Comparison of ENCODE assay signal across 8 mouse cellular contexts in genomic region chr8:69919876-69920662, GRCm38 (mm10). TPM values are rescaled to one million over a fixed set of nuclear protein-coding genes. Genes with fewer than 3 reads are reported as not detected.
DNase-seq lines count a peak whose midpoint lies in the region; ATAC-seq lines count a peak whose summit lies in the region.

No protein-coding gene starts in this region.

- peak; percentile 66 to 70 for ATAC-seq in hematopoietic stem cell, adult 5-6 weeks (replicated peaks in 1 of 2; ENCODE audit: insufficient read depth in 1 of 2, low FRiP score in 2 of 2, low TSS enrichment in 1 of 2, low read depth in 1 of 2, poor library complexity in 2 of 2, severe bottlenecking in 2 of 2)
- peak; percentile 19; the same call in 1 of the 2 replicates for ATAC-seq in limb, embryonic 12.5 days (ENCODE audit: insufficient number of reproducible peaks, insufficient read depth, low FRiP score, low TSS enrichment, low read depth)
- ATAC-seq in midbrain, embryonic 11.5 days (ENCODE audit: low FRiP score): peak; percentile 75
- ATAC-seq in stomach, embryonic 15.5 days (ENCODE audit: insufficient read depth, low FRiP score, low read depth): peak; percentile 27; the same call in 1 of the 2 replicates

- H3K9ac ChIP-seq in limb, embryonic 12.5 days (replicated peaks): 0 out of 2 replicates have a peak overlapping the region, but pooled peaks have one; percentile 35
- peak overlapping the region; percentile 35 for H3K9ac ChIP-seq in midbrain, embryonic 11.5 days (ENCODE audit: low read length)
- H3K9ac ChIP-seq in stomach, embryonic 15.5 days: no peak overlapping the region

- peaks cover 36% of the 10 kb centered on the region for H3K4me1 ChIP-seq in erythroblast, embryonic 14.5 days (ENCODE audit: control insufficient read depth)
- peaks cover 18% of the 10 kb centered on the region for H3K4me1 ChIP-seq in limb, embryonic 12.5 days (replicated peaks)
- peaks cover 16% of the 10 kb centered on the region for H3K4me1 ChIP-seq in midbrain, embryonic 11.5 days (ENCODE audit: control insufficient read depth, insufficient read depth, low read length)
- no peaks in the 10 kb centered on the region; the same call in 1 of the 2 replicates for H3K4me1 ChIP-seq in stomach, embryonic 15.5 days

- H3K27ac ChIP-seq in limb, embryonic 12.5 days: peak overlapping the region; percentile 75
- peak overlapping the region; percentile 42 for H3K27ac ChIP-seq in midbrain, embryonic 11.5 days (ENCODE audit: low read depth, low read length)
- no peak overlapping the region for H3K27ac ChIP-seq in stomach, embryonic 15.5 days

- H3K27me3 ChIP-seq in erythroblast, embryonic 14.5 days (ENCODE audit: control insufficient read depth): no peaks in the 10 kb centered on the region
- no peaks in the 10 kb centered on the region for H3K27me3 ChIP-seq in limb, embryonic 12.5 days
- no peaks in the 10 kb centered on the region for H3K27me3 ChIP-seq in midbrain, embryonic 11.5 days (ENCODE audit: control insufficient read depth, insufficient read depth, low read length)
- no peaks in the 10 kb centered on the region for H3K27me3 ChIP-seq in stomach, embryonic 15.5 days (replicated peaks)

- peak overlapping the region; percentile 5 for H3K4me3 ChIP-seq in erythroblast, embryonic 14.5 days (replicated peaks)
- H3K4me3 ChIP-seq in limb, embryonic 12.5 days (replicated peaks): no peak overlapping the region
- H3K4me3 ChIP-seq in midbrain, embryonic 11.5 days (ENCODE audit: low read depth, low read length): no peak overlapping the region
- H3K4me3 ChIP-seq in stomach, embryonic 15.5 days (replicated peaks): no peak overlapping the region

- WGBS in limb, embryonic 12.5 days: 48% methylated on average over 11 of the region's 11 CpGs
- 52% methylated on average over 11 of the region's 11 CpGs for WGBS in midbrain, embryonic 11.5 days
- WGBS in stomach, embryonic 15.5 days: 35% methylated on average over 11 of the region's 11 CpGs

- 0 out of 2 replicates have a peak overlapping the region, but pooled peaks have one; percentile 11 for H3K4me2 ChIP-seq in limb, embryonic 12.5 days
- peak overlapping the region; percentile 14; the same call in 1 of the 2 replicates for H3K4me2 ChIP-seq in midbrain, embryonic 11.5 days
- H3K4me2 ChIP-seq in stomach, embryonic 15.5 days: no peak overlapping the region

- peak; percentile 59 to 79 for DNase-seq in adrenal gland, adult (ENCODE audit: inconsistent age in 2 of 2, low spot score in 1 of 2)
- DNase-seq in adrenal gland, postnatal 25 days: no peak
- DNase-seq in WW6 (ENCODE audit: low read depth, low spot score): peak; percentile 75
- DNase-seq in midbrain, embryonic 11.5 days (ENCODE audit: low spot score, missing footprints): peak; percentile 95

- peaks cover 79% of the 10 kb centered on the region for H3K36me3 ChIP-seq in erythroblast, embryonic 14.5 days (ENCODE audit: control insufficient read depth)
- H3K36me3 ChIP-seq in limb, embryonic 12.5 days: peaks cover 37% of the 10 kb centered on the region
- peaks cover 2% of the 10 kb centered on the region; the same call in 1 of the 2 replicates for H3K36me3 ChIP-seq in midbrain, embryonic 11.5 days (ENCODE audit: control insufficient read depth, insufficient read depth, low read length)
- H3K36me3 ChIP-seq in stomach, embryonic 15.5 days: peaks cover 21% of the 10 kb centered on the region

- H3K9me3 ChIP-seq in erythroblast, embryonic 14.5 days (ENCODE audit: control insufficient read depth, low read length): no peaks in the 10 kb centered on the region
- no peaks in the 10 kb centered on the region for H3K9me3 ChIP-seq in limb, embryonic 12.5 days
- H3K9me3 ChIP-seq in midbrain, embryonic 11.5 days (ENCODE audit: control insufficient read depth, low read length): no peaks in the 10 kb centered on the region
- H3K9me3 ChIP-seq in stomach, embryonic 15.5 days: no peaks in the 10 kb centered on the region

RNA-seq across cellular contexts. Expression of gene Yjefn3, which starts 17.6 kb away (rescaled TPM):
- total RNA-seq in adrenal gland, postnatal 25 days (2021): 1.7 and 4.5 TPM in 2 replicates
- polyA plus RNA-seq in erythroblast, embryonic 14.5 days (2012): 0.17 and 0.58 TPM in 2 replicates
- total RNA-seq in hematopoietic stem cell, adult 5-6 weeks (2017): not detected in 2 replicates
- 6.0 and 7.4 TPM in 2 replicates for polyA plus RNA-seq in limb, embryonic 12.5 days (2016; fragmentation: Nextera tagmentation; extraction: Ambion mirVana)
- 3.2 and 3.6 TPM in 2 replicates for polyA plus RNA-seq in midbrain, embryonic 11.5 days (2014; fragmentation: Nextera tagmentation; extraction: Ambion mirVana)
- polyA plus RNA-seq in stomach, embryonic 15.5 days (2015; fragmentation: Nextera tagmentation; extraction: Ambion mirVana): 2.8 and 4.1 TPM in 2 replicates

RNA-seq across cellular contexts. Expression of gene Ndufa13, which starts 17.7 kb away (rescaled TPM):
- 158 TPM in 2 replicates for total RNA-seq in adrenal gland, postnatal 25 days (2021)
- 18.1 and 19.7 TPM in 2 replicates for polyA plus RNA-seq in erythroblast, embryonic 14.5 days (2012)
- total RNA-seq in hematopoietic stem cell, adult 5-6 weeks (2017): 90.0 and 103 TPM in 2 replicates
- polyA plus RNA-seq in limb, embryonic 12.5 days (2016; fragmentation: Nextera tagmentation; extraction: Ambion mirVana): 171 and 172 TPM in 2 replicates
- polyA plus RNA-seq in midbrain, embryonic 11.5 days (2014; fragmentation: Nextera tagmentation; extraction: Ambion mirVana): 167 and 172 TPM in 2 replicates
- 183 and 190 TPM in 2 replicates for polyA plus RNA-seq in stomach, embryonic 15.5 days (2015; fragmentation: Nextera tagmentation; extraction: Ambion mirVana)

RNA-seq across cellular contexts. Expression of gene Tssk6, which starts 18.1 kb away (rescaled TPM):
- total RNA-seq in adrenal gland, postnatal 25 days (2021): 0.24 TPM in 1 of 2 replicates, not detected in the other
- 0.10 and 0.18 TPM in 2 replicates for polyA plus RNA-seq in erythroblast, embryonic 14.5 days (2012)
- 2.2 TPM in 1 of 2 replicates, not detected in the other for total RNA-seq in hematopoietic stem cell, adult 5-6 weeks (2017)
- polyA plus RNA-seq in limb, embryonic 12.5 days (2016; fragmentation: Nextera tagmentation; extraction: Ambion mirVana): 6.2 and 7.3 TPM in 2 replicates
- polyA plus RNA-seq in midbrain, embryonic 11.5 days (2014; fragmentation: Nextera tagmentation; extraction: Ambion mirVana): 3.4 and 4.0 TPM in 2 replicates
- 3.1 and 3.9 TPM in 2 replicates for polyA plus RNA-seq in stomach, embryonic 15.5 days (2015; fragmentation: Nextera tagmentation; extraction: Ambion mirVana)

RNA-seq across cellular contexts. Expression of gene Cilp2, which starts 32.6 kb away (rescaled TPM):
- total RNA-seq in adrenal gland, postnatal 25 days (2021): not detected in 2 replicates
- not detected in 2 replicates for polyA plus RNA-seq in erythroblast, embryonic 14.5 days (2012)
- total RNA-seq in hematopoietic stem cell, adult 5-6 weeks (2017): 0.25 TPM in 1 of 2 replicates, not detected in the other
- polyA plus RNA-seq in limb, embryonic 12.5 days (2016; fragmentation: Nextera tagmentation; extraction: Ambion mirVana): 0.78 and 0.79 TPM in 2 replicates
- polyA plus RNA-seq in midbrain, embryonic 11.5 days (2014; fragmentation: Nextera tagmentation; extraction: Ambion mirVana): 0.31 and 0.40 TPM in 2 replicates
- polyA plus RNA-seq in stomach, embryonic 15.5 days (2015; fragmentation: Nextera tagmentation; extraction: Ambion mirVana): 0.83 and 0.95 TPM in 2 replicates

Comparison
In these comparisons a context has a peak if more than half of its experiments do, and no peak if none do; other contexts are left out.
1. ATAC-seq: peak in every context shown above with its lines; median percentile 75 in midbrain, embryonic 11.5 days; 68 in hematopoietic stem cell, adult 5-6 weeks; 27 in stomach, embryonic 15.5 days; 19 in limb, embryonic 12.5 days.